Mouse (Mus musculus): Measurements from ENCODE around the gene Zbtb1.
A peak's percentile ranks its signal among the peaks of the same experiment; 100 is the strongest.
"Not testable (repeated sequence)": the region's sequence is repeated elsewhere in the genome, so short reads cannot be mapped to it uniquely, and the experiment has no call there.

Gene Zbtb1

GRCm38 (mm10) chr12:76405183-76405970 is 35.3 kb downstream of the Zbtb1 start:
- peak; percentile 39 for DNase-seq

- DNase-seq, result no peak
These were observed 35.9 kb downstream of the Zbtb1 start for GRCm38 (mm10) chr12:76405971-76406370.

- DNase-seq, result no peak
These were observed 37.1 kb downstream of the Zbtb1 start for GRCm38 (mm10) chr12:76407184-76407583.

GRCm38 (mm10) chr12:76409166-76409565 is 39.1 kb downstream of the Zbtb1 start:
- DNase-seq, result no peak

GRCm38 (mm10) chr12:76415383-76416010 is 45.4 kb downstream of the Zbtb1 start:
- no peak for DNase-seq

GRCm38 (mm10) chr12:76417433-76417854 is 47.4 kb downstream of the Zbtb1 start, which contains the start of gene Ppp1r36:
Gene Ppp1r36, plus strand, starts transcription at chr12:76417538.
- no peak for DNase-seq

- DNase-seq, result no peak
These were observed 48.3 kb downstream of the Zbtb1 start for GRCm38 (mm10) chr12:76418346-76418745.

GRCm38 (mm10) chr12:76425256-76425655 is 55.2 kb downstream of the Zbtb1 start:
- DNase-seq, result no peak

GRCm38 (mm10) chr12:76427546-76427945 is 57.5 kb downstream of the Zbtb1 start:
- DNase-seq, result no peak

GRCm38 (mm10) chr12:76430879-76431406 is 60.9 kb downstream of the Zbtb1 start:
- DNase-seq, result no peak

GRCm38 (mm10) chr12:76431431-76431830 is 61.4 kb downstream of the Zbtb1 start:
- DNase-seq, result no peak

- no peak for DNase-seq
These were observed 64.0 kb downstream of the Zbtb1 start for GRCm38 (mm10) chr12:76434111-76434510.

GRCm38 (mm10) chr12:76435084-76435483 is 65.0 kb downstream of the Zbtb1 start:
- no peak for DNase-seq

- DNase-seq, result no peak
These were observed 65.5 kb downstream of the Zbtb1 start for GRCm38 (mm10) chr12:76435549-76435948.

- DNase-seq, result not testable (repeated sequence)
These were observed 73.4 kb downstream of the Zbtb1 start for GRCm38 (mm10) chr12:76443488-76443887.

GRCm38 (mm10) chr12:76444359-76444772 is 74.3 kb downstream of the Zbtb1 start:
- no peak for DNase-seq

- no peak for DNase-seq
These were observed 74.8 kb downstream of the Zbtb1 start for GRCm38 (mm10) chr12:76444862-76445261.

GRCm38 (mm10) chr12:76446201-76446600 is 76.1 kb downstream of the Zbtb1 start:
- no peak for DNase-seq
